Mouse (Mus musculus): ENCODE measurements around the gene Pdxp. TPM values are rescaled to one million over a fixed set of nuclear protein-coding genes. Genes with fewer than 3 reads are reported as not detected.
A peak's percentile ranks its signal among the peaks of the same experiment; 100 is the strongest.

The Pdxp gene
- polyA plus RNA-seq, 1 experiment from 2014 or later: 101 TPM

DNA sequence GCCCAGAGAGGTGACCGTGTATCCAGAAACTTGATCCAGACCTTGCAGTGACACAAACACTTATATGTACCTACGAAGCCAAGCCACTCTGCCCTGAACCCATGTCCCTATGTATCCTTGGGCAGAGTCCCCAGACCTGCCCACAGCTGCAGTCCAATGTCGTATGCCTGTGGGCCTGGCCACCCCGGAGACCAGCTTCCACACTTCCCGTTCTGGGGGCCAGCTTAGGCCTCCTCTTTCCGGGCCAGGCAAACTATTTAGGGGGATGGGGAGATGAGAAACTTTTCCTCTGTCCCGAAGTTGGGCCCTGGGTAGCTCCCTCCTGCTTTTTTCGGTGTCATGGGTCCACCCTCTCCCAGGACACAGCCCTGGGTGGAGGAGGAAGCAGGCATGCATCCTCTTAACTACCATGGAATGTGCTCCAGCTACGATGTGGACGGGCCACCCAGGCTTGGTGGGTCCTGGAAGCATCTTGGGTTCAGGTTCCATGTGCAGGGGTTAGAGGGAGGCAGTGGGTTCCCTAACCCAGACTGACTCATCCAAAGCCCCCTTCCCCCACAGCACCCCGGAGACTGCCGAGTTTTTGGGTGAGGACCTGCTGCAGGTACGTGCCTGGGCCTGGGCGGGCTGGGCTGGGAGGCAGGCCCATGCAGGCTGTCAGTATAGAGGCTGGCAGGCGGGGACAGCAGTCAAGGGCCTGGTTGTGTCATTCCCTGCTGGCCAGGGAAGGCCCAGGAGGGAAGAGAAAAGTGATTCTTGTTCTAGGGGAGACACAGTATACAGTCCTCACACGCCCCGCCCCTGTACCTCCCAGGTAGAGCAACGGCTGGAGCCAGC, 12.9 kb upstream of the Pdxp start:
- peaks cover 15% of the 10 kb centered on the region for H3K4me1 ChIP-seq
- 0 out of 2 replicates have a peak overlapping the region, but pooled peaks have one; percentile 17 for H3K9ac ChIP-seq (replicated peaks)
- peak overlapping the region; percentile 54 for H3K4me3 ChIP-seq
- ATAC-seq (replicated peaks): no peak
- no peaks in the 10 kb centered on the region; the same call in 1 of the 2 replicates for H3K27me3 ChIP-seq
- peak overlapping the region; percentile 97 for H3K4me2 ChIP-seq (replicated peaks)
- no peaks in the 10 kb centered on the region for H3K9me3 ChIP-seq
- no peak overlapping the region for H3K27ac ChIP-seq (replicated peaks)
- H3K36me3 ChIP-seq: no peaks in the 10 kb centered on the region
- 27% methylated on average over 18 of the region's 18 CpGs for WGBS

DNA sequence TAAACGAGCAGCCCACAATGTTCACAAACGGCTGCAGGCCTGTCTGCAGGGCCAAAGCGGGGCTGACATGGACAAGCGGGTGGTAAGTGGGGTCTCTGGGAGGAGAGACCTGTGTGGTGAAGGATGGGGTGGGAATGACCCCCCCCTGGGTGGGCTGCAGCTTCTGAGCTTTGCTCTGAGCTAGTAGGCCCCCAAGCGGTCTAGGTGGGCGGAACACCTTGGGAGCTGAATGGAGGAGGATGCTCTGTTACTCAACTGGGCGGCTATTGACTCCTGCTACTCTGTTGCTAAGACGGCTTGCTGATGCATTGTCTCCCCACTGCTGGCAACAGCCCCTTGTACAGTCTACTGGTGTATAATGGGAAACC, 12.3 kb upstream of the Pdxp start:
- Histone ChIP-seq H3K27ac (replicated peaks) (no peak overlapping the region), H3K4me2 (replicated peaks) (no peak overlapping the region), H3K36me3 (no peaks in the 10 kb centered on the region), H3K27me3 (no peaks in the 10 kb centered on the region; the same call in 1 of the 2 replicates), H3K4me3 (no peak overlapping the region), H3K9me3 (no peaks in the 10 kb centered on the region), H3K4me1 (peaks cover 15% of the 10 kb centered on the region), H3K9ac (replicated peaks) (no peak overlapping the region)
- 34% methylated on average over 8 of the region's 8 CpGs for WGBS
- ATAC-seq (replicated peaks): no peak

DNA sequence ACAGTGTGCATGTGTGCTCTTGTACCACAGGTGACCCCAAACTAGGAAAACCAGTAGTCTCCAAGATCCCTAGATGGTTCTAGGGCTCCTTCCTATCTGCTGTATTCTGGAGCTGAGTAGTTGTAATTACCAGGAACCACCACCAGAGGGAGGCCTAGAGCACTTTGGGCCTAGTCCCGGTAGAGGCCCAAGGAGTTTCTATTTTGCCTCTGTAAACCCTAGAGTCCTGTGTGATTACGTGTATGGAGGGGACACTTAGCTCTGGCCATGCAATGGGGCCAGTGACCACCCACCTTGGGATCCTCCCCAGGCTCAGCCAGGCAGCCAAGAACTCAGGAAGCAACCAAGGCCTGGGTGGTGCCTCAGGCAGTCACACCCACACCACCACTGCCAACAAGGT, 10.5 kb upstream of the Pdxp start:
- H3K4me3 ChIP-seq: no peak overlapping the region
- H3K36me3 ChIP-seq: no peaks in the 10 kb centered on the region
- H3K4me2 ChIP-seq (replicated peaks): no peak overlapping the region
- peak; percentile 15; the same call in 1 of the 2 replicates for ATAC-seq (replicated peaks)
- no peaks in the 10 kb centered on the region; the same call in 1 of the 2 replicates for H3K27me3 ChIP-seq
- peaks cover 15% of the 10 kb centered on the region for H3K4me1 ChIP-seq
- no peak overlapping the region for H3K27ac ChIP-seq (replicated peaks)
- WGBS: 2% methylated on average over 2 of the region's 2 CpGs
- no peaks in the 10 kb centered on the region for H3K9me3 ChIP-seq
- no peak overlapping the region for H3K9ac ChIP-seq (replicated peaks)

DNA sequence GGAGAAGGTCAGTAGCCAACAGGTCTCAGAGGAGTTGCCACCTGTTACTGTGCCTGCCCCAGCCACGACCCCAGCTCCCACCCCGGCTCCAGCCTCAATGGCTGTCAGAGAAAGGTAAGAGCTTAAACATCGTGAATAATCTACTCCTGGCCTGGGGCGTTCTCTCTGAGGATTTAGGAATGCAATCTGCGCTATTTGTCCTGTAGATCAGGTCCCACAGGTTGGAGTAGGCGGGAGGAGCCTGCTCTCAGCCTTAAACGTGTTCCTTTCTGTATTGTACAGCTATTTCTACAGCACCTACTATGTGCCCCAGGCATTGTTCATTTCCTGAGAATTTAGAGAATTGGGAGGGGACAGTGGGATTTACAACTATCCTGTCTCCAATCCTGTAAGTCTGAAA, 5.3 kb upstream of the Pdxp start:
- Histone ChIP-seq H3K9ac (replicated peaks) (no peak overlapping the region), H3K27me3 (no peaks in the 10 kb centered on the region), H3K4me2 (replicated peaks) (no peak overlapping the region), H3K4me1 (peaks cover 5% of the 10 kb centered on the region), H3K4me3 (no peak overlapping the region), H3K36me3 (no peaks in the 10 kb centered on the region), H3K27ac (replicated peaks) (no peak overlapping the region), H3K9me3 (no peaks in the 10 kb centered on the region)
- 85% methylated on average over 7 of the region's 7 CpGs for WGBS
- ATAC-seq (replicated peaks): no peak

DNA sequence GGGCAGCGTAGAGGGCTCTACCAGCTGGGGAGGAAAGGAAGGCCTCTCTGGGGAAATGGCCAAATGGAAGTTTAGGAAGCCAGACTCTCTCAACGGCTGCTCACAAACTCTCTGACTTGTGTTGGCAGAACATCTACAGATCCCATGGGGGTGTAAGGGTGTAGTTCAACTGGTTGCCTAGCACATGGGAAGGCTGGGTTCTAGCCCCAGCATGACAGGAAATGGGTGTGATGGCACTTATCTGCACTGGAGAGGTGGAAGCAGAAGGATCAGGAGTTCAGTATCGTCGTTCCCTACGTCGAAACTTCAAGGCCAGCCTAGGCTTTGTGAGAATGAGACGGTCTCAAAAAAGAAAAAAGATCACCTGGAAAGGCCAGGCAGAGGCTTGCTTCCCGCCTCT, 4.7 kb upstream of the Pdxp start:
- H3K4me2 ChIP-seq (replicated peaks): no peak overlapping the region
- no peaks in the 10 kb centered on the region for H3K27me3 ChIP-seq
- H3K4me1 ChIP-seq: peaks cover 6% of the 10 kb centered on the region
- H3K27ac ChIP-seq (replicated peaks): no peak overlapping the region
- H3K4me3 ChIP-seq: no peak overlapping the region
- no peaks in the 10 kb centered on the region for H3K36me3 ChIP-seq
- no peak for ATAC-seq (replicated peaks)
- H3K9me3 ChIP-seq: no peaks in the 10 kb centered on the region
- 92% methylated on average over 8 of the region's 8 CpGs for WGBS
- H3K9ac ChIP-seq (replicated peaks): no peak overlapping the region

DNA sequence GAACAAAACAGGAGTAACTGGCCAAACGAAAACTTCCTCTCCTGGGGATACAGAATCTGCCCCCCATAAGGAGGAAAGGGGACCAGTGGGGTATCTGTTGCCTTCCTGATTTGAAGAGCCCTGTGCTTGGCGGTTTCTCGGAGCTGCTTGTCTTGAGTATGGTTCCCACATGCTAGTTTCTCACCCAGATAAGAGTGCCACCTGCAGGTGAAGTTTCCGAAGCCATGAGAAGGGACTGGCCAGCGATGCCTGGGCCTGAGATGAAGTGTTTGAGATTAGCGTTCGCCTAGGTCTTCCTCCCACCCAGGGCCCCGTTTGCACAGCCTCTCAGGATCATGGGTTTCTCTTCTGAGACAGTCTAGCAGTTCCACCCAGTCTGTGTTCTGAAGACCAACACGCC, 1.7 kb upstream of the Pdxp start:
- no peak overlapping the region for H3K9ac ChIP-seq (replicated peaks)
- no peaks in the 10 kb centered on the region for H3K9me3 ChIP-seq
- no peak overlapping the region for H3K27ac ChIP-seq (replicated peaks)
- 29% methylated on average over 9 of the region's 9 CpGs for WGBS
- no peak overlapping the region for H3K4me2 ChIP-seq (replicated peaks)
- H3K27me3 ChIP-seq: no peaks in the 10 kb centered on the region
- peaks cover 31% of the 10 kb centered on the region for H3K4me1 ChIP-seq
- ATAC-seq (replicated peaks): no peak
- no peak overlapping the region for H3K4me3 ChIP-seq
- no peaks in the 10 kb centered on the region for H3K36me3 ChIP-seq

DNA sequence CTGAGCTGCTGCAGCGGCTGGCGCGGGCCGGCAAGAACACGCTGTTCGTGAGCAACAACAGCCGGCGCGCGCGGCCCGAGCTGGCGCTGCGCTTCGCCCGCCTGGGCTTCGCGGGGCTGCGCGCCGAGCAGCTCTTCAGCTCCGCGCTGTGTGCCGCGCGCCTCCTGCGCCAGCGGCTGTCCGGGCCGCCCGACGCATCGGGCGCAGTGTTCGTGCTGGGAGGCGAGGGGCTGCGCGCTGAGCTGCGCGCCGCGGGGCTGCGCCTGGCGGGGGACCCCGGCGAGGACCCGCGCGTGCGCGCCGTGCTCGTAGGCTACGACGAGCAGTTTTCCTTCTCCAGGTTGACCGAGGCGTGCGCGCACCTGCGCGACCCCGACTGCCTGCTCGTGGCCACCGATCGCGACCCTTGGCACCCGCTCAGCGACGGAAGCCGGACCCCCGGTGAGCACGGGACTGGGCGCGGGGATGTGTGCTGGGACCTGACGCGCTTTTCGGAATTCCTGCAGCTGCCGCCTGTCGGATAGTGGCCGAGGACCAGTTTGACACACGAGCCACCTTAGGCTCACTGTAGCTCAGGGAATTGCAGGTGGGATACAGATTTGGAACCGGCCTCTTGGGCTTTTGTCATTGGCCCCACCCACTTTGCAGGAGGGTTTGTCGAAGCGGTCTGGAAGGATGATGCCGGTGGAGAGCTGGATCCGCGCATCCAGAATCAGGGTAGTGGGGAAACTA, 538 bp downstream of the Pdxp start:
- Histone ChIP-seq H3K27ac (replicated peaks) (peak overlapping the region; percentile 95), H3K4me2 (replicated peaks) (peak overlapping the region; percentile 70), H3K36me3 (peaks cover 10% of the 10 kb centered on the region), H3K27me3 (no peaks in the 10 kb centered on the region), H3K4me1 (peaks cover 37% of the 10 kb centered on the region), H3K9ac (replicated peaks) (peak overlapping the region; percentile 74), H3K4me3 (peak overlapping the region; percentile 67), H3K9me3 (no peaks in the 10 kb centered on the region)
- ATAC-seq (replicated peaks): peak; percentile 77
- WGBS: under 1% methylated on average over 87 of the region's 87 CpGs

DNA sequence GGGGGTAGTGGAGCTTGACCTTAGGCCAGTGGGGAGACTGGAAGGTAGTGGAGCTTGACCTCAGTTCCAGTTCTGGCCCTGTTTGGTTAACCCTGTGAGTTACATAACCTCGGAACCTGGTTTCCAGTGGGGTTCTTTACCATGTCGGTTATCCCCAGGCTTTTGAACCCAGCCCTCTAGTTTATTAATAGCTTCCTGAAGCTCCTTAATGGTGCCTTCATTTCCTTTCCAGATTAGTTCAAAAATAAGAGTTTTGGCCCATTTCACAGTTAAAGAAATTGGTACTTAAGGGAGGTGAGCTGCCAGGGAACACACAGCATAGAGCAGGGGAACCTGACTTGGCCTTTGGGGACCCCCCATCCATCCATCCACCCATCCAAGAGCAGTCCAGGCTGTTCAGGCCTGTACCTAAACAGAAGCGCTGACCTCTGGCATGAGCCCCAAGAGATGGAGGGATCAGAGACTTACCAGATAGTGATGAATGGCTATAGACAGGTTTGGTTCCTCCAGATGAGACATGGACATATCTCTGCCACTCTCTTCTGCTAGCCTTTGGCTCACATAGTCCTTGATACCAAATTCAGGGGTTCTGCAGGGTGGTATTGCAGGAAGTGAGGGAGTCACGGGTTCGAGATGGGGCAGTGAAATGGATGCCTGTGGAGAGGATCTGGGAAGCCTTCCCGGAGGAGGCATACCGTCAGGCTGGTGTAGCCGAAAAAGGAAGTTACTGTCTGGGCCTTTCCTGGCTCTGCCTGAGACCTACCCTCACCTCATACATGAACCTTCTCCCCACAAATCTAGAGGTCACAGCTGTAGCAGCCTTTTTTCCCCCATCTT, 1.3 kb downstream of the Pdxp start:
- WGBS: 44% methylated on average over 8 of the region's 8 CpGs

DNA sequence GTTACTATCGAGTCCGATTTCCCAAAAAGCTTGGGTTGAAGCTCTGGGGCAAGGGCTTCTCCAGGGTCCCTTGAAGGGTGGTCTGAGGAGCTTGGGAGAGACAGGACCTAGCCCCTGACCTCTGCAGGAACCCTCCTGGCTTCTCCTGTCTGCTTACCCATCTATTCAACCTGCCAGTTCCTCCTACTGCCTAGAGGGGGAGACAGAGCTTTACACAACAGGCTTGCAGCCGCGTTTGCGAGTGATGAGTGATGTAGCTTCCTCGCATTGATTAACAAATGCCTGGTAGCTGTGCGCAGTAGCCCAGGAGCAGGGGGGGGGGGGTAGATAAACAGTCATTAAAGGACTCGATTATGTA, 1.9 kb downstream of the Pdxp start:
- H3K27me3 ChIP-seq: no peaks in the 10 kb centered on the region
- peak; percentile 24 for ATAC-seq (replicated peaks)
- WGBS: 7% methylated on average over 8 of the region's 8 CpGs

More for the DNA sequence above, 1.3 kb downstream of the Pdxp start:
- Histone ChIP-seq H3K9me3 (no peaks in the 10 kb centered on the region), H3K4me3 (peak overlapping the region; percentile 67), H3K27ac (replicated peaks) (peak overlapping the region; percentile 95), H3K9ac (replicated peaks) (peak overlapping the region; percentile 74), H3K4me1 (peaks cover 37% of the 10 kb centered on the region), H3K27me3 (no peaks in the 10 kb centered on the region), H3K36me3 (peaks cover 18% of the 10 kb centered on the region), H3K4me2 (replicated peaks) (peak overlapping the region; percentile 70)
- ATAC-seq (replicated peaks): no peak

DNA sequence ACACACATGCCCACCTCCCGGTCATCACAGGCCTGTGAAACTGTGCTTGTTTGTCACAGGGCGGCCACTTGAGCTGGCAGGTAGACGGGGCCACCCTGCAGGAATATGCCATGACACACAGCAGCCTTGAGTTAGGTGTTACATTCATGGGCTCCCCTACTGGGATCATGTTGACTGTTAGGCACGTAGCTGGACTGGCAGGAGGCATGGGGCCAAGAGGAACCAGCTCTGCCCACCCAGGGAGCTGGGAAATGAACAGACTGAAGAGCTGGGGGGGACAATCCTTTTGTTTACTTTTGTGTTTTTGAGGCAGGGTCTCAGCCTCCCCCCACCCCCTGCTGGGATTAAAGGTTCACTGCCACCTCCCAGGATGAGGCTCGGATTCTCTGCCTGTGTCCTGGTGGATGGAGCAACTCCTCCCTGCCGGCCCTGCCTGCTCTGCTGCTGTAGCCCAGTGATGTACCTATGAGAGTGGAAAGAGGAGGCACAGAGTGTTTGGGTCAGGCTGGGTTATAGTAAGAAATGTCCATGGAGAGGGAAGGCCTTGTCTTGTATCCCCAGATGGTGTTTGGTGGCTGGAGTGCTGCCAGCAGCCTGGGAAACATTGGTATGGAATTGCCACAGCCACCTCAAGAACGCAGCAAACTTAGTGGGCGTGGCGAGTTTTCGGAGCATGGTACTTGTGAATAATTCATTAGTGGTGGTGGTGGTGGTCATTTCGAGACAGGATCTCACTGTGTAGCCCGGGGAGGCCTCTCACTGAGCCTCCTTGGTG, 2.5 kb downstream of the Pdxp start:
- Histone ChIP-seq H3K9me3 (no peaks in the 10 kb centered on the region), H3K4me1 (peaks cover 37% of the 10 kb centered on the region), H3K27me3 (no peaks in the 10 kb centered on the region), H3K4me2 (replicated peaks) (peak overlapping the region; percentile 70), H3K36me3 (peaks cover 18% of the 10 kb centered on the region), H3K9ac (replicated peaks) (peak overlapping the region; percentile 74), H3K4me3 (peak overlapping the region; percentile 67), H3K27ac (replicated peaks) (peak overlapping the region; percentile 71)
- WGBS: 32% methylated on average over 12 of the region's 12 CpGs
- ATAC-seq (replicated peaks): no peak

More for the DNA sequence above, 1.9 kb downstream of the Pdxp start:
- H3K9me3 ChIP-seq: no peaks in the 10 kb centered on the region
- H3K27ac ChIP-seq (replicated peaks): peak overlapping the region; percentile 71
- H3K4me1 ChIP-seq: peaks cover 37% of the 10 kb centered on the region
- peaks cover 18% of the 10 kb centered on the region for H3K36me3 ChIP-seq
- peak overlapping the region; percentile 67 for H3K4me3 ChIP-seq
- H3K4me2 ChIP-seq (replicated peaks): peak overlapping the region; percentile 70
- H3K9ac ChIP-seq (replicated peaks): peak overlapping the region; percentile 74

DNA sequence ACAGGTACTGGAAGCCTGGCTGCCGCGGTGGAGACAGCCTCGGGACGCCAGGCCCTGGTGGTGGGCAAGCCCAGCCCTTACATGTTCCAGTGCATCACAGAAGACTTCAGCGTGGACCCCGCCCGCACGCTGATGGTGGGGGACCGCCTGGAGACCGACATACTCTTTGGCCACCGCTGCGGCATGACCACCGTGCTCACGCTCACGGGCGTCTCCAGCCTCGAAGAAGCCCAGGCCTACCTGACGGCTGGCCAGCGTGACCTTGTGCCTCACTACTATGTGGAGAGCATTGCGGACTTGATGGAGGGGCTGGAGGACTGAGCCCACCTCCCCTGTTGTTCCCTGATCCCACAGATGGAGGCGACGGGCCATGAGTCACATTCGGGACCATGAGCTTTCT, 4.4 kb downstream of the Pdxp start:
- no peak overlapping the region for H3K27ac ChIP-seq (replicated peaks)
- H3K36me3 ChIP-seq: peaks cover 18% of the 10 kb centered on the region
- no peak for ATAC-seq (replicated peaks)
- H3K9ac ChIP-seq (replicated peaks): no peak overlapping the region
- H3K4me1 ChIP-seq: peaks cover 35% of the 10 kb centered on the region
- no peaks in the 10 kb centered on the region for H3K9me3 ChIP-seq
- no peak overlapping the region for H3K4me3 ChIP-seq
- H3K4me2 ChIP-seq (replicated peaks): no peak overlapping the region
- WGBS: 93% methylated on average over 23 of the region's 23 CpGs
- H3K27me3 ChIP-seq: no peaks in the 10 kb centered on the region
